Mouse (Mus musculus) layer of hippocampus, adult 11-12 months (tissue): ENCODE measurements at regions not wholly inside any gene's neighbourhood (a gene's known extent, or its start where the extent isn't known, plus 50 kb on each side); places are given as distances from the start of the nearest gene placed in this dataset.
"Not testable (repeated sequence)": the region's sequence is repeated elsewhere in the genome, so short reads cannot be mapped to it uniquely, and the experiment has no call there.

Experiments used
- DNase-seq: peaks from one replicate; pipeline ENCODE4 v3.0.0; 2022; ENCODE audit warnings: low spot score

DNA sequence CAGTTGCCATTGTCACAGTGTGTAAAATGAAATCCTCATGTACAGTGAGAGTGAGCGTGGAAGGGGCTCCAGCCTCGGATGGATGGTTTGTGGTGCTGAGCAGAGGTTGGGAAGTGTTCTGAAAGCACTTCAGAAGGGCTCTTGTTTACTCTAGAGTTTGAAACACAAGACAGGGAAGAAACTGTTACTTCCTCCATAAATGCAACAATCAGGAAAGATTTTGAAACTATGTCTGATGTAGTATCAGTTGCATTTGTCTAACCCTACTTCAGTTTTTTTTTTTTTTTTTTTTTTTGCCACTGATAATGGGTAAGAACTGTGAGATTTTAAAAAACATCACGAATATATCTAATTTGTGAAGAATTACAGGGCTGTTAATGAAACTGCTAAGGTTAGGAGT lies 281.5 kb downstream of the Hace1 start:
- no peak for DNase-seq

DNA sequence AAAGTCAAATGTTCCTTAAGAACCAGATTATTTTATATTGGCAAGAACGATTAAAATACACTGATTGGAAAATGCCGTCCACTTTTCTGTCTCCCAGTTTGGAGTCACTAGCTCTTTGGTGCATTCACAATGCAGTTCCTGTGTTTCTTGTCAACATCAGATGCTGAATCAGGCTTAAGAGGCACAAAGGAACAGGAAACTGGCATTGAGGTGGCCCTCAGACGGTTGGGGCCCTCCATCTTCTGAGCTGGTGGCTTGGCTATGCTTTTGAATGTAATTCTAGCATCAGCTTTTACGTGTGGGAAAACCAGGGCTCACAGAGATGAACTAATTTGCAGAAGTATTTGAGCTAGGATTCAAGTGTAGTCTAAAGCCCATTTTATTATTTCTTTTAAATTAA lies 282.3 kb downstream of the Hace1 start:
- DNase-seq: no peak

DNA sequence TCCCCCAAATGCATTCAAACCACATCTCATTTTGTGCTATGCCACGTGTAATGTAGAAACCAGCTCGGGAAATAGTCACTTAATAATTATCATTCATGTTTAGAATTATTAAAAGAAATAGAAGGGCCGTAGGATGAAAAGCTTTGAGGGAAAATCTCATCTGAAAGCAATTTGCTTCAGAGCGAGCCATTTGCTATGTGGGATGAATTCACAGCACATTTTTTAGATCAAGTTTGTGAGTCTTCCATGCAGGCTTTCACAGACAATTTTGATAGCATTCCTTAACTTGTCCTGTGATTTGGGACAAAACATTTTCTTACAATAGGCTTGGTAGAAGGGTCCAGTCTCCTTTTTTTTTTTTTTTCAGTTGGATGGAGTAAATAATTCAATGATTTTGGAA lies 283.1 kb downstream of the Hace1 start:
- DNase-seq: no peak

DNA sequence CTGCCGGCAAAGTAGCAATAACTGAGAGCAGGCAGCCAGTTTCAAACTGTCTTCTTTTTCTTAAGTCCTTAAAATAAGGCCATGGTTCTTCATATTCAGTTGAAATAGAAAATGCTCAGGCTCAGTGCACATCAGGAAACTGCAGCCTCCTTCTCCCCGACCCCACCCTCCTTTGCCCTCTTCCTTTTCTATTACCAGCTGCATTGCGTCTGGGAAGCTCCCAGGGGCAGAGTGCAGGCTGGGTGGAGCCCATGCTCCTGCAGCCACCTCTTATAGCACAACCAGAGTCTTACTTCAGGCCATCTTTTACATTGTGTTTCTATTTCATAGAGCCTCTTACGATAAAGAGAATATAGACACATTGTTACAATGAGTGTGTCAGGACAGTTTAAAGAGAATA lies 288.2 kb downstream of the Hace1 start:
- no peak for DNase-seq

DNA sequence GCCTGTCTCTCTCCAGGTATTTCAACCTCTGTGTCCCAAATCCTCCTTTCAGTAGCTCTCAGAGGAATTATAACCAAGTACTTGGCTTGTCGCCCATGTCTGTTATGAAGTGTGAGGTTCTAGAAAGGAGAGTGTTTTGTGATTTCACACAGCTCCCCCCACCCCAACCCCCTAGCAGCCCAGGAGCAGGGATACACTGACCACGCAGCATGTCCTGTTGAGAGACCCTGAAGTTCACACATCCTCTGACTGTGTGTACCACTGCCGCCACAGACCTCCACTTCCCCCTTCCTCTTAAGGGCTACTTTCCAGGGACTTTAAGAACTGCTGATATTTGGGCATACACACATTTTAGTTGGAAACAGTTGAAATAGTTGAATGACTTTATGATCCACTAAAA lies 289.2 kb downstream of the Hace1 start:
- no peak for DNase-seq

DNA sequence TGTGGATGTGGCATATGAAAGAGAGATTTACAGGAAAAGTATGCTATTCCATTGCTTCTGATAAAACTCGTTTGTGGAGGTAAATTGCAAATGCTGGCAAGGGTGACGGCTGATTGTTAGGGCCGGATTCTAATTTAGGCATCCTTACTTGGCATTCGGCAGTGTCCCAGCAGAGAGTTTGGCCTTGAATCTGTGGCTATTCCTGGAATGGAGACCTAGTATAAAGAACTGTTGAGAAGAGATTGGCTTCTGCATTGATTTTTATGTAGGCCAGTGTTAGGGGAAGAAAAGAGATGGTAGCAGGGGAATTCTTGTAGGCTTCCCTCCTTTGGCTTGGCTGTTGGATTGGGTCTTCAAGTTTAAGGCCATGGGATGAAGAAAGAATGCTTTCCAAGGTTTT lies 293.4 kb downstream of the Hace1 start:
- no peak for DNase-seq

DNA sequence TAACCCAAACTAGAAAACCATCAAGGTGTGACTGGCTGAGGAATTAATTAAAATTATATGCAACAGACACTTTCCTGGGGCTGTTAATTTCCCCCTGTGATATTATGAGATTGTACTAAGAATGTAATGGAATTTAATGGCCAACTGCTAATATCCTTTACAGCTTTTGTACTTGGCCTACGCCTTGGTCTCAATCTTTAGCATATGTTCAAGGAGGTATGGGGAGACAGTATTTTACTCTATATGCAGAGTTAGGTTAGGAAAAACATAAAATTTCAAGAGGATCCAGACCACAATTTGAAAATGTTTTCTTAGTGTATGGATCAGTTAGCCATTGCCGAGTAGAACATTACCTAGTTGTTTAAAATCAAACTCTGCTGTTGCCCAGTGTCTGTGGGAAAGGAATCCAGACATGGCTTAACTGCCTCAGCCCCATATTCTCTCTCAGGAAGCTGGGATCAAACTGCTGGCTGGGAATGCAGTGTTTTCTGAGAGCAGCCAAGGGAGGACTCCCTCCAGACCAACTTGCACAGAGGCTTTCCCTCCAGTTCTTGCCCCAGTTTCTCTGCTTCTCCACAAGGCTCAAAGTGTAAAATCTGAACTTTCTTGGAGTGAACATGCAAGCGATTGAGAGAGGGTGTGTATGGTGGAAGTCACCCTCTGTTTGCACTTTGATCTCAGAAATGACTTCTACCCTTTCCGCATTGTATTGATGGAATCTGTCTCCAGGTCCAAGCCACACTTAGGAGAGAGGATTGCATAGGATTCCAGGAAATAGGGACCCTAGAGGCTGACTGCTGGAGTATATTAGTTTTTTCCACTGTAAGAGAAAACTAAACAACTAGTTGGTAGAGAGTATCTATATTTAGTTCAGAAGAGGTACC lies 294.6 kb downstream of the Hace1 start:
- no peak for DNase-seq

DNA sequence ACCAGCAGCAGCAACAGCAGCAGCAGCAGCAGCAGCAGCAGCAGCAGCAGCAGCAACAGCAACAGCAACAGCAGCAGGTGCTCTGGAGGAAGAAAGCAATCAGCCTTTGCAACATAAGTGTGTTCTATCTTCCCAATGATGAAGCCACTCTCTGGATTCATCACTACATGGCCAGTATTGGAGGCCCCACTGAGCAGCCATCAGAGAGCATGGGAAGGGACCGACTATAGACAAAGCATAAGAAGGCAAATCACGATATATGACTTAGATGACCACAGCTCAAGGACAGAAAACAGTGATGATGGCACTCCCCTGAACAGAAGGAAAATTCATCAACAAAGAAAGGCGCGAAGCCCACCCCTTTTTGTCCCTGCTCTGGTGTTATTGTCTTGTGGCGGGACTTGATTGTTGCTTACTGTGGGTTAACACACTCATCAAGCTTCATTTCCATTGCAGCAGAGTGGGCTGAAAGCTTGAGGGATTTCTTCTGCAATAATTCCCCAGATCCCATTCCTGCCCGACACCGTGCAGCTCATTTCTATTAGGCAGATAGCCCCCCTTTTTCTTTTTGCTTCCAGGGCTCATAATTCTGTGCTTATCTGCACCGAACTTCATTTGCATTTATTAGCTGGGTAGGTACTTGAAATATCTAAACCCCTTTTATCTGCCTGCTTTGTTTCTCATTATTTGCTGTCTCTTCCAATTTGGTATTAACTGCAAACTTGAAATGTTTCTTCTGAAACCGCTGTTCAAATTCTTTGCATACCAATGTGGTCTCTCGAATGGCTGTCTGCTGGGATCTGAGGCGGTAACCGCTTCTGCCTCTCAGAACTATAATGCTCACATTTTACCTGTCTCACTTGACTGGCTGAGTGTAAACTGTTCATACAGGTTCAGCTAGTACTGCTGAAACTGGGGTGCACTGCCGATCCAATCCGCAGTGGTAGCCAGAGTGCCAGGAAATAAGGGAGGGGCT lies 296.5 kb downstream of the Hace1 start:
- DNase-seq: no peak

DNA sequence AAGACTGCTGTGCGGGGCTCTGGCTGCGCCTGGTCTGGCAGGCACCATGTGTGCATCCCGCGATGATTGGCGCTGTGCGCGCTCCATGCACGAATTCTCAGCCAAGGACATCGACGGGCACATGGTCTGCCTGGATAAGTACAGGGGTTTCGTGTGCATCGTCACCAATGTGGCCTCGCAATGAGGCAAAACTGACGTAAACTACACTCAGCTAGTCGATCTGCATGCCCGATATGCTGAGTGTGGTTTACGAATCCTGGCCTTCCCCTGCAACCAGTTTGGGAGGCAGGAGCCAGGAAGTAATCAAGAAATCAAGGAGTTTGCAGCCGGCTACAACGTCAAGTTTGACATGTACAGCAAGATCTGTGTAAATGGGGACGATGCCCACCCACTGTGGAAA lies 297.7 kb downstream of the Hace1 start:
- not testable (repeated sequence) for DNase-seq

DNA sequence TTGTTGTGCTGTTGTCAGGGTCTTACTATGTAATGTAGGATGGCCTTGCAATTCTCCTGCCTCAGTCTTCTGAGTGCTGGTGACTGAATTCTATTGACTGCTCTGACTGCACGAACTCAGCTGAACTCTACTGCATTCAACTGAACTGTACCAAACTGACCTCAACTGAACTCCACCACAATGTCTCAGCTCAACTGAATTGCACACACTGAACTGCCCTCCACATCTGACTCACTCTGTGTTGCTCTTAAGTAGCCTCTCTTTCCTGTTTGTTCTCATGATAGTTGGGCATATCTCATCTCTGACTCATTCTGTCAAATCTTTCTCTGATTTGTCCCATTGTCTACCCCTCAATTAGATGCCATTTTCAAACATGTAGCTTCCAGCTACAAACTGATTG lies 306.1 kb downstream of the Hace1 start:
- DNase-seq: no peak

DNA sequence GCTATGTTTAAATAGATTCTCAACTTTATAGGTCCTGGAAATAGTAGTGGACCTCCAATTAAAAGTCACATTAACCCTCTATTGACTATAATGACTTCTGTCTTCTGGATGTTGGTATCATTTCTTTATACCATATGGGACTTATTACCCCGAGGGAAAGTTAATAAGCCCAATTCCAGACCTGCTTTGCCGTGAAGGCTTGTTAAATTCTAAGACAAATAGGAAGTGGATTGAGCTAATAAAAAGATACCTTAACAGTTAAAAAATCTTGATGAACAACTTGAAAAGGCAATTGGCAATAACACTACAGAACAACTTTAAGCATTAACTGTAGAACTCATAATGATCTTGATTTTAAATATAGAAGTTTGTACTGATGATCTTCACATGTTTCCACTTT lies 309.0 kb downstream of the Hace1 start:
- DNase-seq: no peak

DNA sequence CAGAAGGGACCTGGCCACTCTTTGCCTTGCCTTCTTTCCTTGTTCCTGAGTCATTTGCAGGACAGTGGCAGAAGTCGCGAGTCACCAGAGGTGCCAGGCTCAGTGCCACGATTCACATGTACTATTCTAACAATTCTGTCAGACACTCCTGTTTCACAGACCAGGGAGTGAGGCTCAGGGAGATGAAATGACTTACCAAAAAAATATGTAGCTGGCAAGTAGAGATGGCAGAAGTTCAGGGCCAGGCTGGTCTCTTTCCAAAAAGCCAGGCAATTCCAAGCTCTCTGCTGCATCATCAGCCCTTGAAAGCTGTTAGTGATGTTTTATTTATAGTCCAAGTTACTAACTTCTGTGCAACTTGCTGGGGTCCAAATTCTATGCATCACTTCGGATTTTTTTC lies 311.2 kb downstream of the Hace1 start:
- peak; percentile 54 for DNase-seq

DNA sequence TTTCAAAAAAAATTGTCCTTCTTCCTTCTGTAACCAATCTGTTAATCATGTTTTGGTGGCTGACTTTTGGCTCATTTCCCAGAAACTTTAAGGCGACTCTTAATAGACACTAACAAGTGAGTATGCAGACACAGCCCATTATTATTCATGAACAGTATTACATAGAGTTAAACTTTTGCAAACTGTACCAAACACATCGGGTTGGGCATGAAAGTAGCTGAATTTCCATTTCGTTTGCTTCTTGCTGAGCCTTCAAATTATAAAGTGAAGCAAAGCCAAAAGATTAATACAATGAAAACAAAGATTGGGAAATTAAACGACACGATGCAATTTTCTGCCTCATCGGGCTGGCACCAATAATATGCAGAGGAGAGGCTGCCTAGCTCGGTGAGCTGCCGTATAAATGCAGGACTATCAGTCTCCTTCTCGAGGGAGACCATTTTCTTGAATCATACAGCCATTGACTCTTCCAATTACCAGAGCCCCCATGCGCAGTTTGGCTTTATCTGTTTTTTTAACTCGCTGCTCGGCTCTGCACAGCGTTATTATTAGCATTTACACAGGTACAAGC lies 311.8 kb downstream of the Hace1 start:
- peak; percentile 4 for DNase-seq

DNA sequence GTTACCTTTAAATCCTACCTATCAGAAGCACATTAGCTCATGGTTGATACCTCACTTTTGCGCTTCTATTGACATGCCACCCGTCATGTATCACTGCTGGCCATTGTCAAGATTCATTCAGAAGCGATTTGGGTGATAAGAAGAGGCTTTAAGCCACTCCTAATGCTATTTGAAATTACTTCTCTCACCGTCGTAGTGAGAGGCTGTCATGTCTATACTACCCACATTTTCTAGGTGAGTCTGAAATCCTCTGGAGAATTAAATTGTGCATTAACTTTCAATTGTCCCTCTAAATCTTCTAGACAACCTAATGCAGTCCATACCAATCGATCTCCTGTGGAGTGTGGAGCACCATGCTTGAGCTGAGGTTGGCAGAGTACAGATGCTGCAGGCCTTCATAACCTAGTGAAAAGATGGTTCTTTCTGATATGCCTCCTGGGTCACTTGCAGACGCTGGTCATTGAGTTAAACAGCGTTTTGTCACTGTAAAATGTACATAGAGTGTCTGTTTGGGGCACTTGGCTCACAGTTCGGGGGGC lies 312.5 kb downstream of the Hace1 start:
- no peak for DNase-seq

DNA sequence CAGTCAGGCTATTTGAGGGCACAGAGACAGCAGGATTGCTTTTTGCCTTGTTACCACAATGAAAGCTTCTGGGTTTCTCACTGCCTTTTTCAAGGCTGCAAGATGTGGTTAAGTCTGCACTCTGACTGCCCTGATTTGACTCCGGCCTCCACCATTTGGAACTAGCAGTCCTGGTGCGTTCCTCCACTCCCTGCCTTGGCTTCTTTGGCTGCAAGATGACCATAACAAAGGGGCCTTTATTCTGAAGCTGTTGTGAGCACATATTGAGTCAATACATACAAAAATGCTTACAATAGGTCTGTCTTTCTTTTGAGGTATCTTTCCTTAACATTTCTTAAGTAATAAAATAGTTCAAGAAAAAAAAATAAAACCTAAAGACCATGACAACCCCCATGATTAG lies 314.8 kb downstream of the Hace1 start:
- DNase-seq: no peak

DNA sequence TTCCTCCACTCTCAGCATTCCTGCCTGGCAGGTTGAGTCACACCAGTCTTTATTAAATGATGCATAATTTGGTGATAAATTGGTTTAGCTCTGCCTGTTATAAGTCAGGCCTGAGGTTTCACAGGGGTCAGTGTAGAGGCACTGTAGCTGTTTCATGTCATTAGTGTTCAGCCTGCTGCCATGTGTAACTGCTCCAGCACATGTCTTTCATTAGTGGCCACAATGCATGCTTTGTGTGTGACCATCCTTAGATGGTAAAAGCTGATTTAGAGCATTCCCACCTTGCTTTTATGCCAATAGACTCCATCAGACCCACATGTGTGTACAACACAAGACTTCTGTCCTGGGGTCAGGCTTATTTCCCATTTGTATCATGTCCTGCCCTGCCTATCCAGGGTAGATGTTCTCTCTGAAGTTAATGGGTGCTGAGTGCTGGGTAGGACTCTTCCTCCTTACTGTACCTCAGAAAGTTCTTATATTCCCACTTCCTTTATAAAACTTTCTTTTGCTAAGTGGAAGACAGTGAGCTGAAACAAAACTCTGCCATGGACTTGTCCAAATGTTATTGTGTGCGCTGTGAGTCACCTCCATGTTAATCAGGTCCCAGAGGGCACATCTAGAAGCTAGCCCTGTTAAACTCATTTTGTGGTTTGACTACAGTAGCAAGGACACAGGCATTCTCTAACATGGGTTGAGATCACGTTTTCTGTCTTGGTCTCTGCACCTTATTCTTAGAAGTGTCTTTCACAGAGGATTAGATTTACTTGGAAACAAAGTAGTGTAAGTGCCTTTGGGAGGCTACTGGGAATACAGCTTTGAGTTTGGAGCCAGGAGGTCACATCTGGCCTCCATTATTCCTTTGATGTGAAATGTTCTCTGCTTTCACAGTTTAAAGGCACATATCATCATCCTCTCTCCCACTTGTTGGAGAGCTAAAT lies 316.5 kb downstream of the Hace1 start:
- no peak for DNase-seq

DNA sequence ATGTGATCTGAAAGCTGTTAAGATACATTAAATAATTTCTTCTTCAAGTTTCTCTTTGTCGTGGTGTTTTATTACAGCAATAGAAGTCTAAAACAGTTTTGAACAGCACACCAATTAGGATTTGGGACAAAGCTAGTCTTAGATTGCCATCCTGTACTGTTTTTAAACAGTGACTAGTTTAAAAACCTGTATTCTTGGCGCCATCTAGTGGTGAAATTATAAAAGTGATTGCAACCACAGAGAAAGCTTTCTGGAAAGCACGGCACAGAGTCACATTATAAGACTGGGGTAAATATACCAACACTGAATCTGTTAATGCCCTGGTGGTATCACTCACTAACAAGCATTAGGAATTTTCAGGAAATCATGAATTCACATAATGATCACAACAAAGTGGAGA lies 339.3 kb downstream of the Hace1 start:
- peak; percentile 3 for DNase-seq

DNA sequence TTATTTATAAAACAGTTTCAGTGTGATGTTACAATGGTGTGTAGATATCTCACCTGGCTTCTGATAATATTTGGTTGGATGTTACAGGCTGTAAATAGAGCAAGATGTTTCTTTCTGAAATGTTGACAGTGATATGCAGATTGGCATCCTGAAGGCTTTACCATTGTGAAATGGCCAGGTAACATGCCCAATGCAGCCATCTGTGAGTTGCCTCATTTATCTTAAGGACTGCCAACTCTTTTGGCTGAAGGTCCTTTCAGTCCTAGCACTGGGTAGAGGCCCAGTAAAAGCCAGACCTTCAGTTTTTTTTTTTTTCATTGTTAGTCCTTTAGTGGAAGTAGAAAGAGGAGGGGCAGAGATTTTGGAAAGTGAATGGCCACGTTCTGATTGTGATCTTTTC lies 348.1 kb downstream of the Hace1 start:
- no peak for DNase-seq

DNA sequence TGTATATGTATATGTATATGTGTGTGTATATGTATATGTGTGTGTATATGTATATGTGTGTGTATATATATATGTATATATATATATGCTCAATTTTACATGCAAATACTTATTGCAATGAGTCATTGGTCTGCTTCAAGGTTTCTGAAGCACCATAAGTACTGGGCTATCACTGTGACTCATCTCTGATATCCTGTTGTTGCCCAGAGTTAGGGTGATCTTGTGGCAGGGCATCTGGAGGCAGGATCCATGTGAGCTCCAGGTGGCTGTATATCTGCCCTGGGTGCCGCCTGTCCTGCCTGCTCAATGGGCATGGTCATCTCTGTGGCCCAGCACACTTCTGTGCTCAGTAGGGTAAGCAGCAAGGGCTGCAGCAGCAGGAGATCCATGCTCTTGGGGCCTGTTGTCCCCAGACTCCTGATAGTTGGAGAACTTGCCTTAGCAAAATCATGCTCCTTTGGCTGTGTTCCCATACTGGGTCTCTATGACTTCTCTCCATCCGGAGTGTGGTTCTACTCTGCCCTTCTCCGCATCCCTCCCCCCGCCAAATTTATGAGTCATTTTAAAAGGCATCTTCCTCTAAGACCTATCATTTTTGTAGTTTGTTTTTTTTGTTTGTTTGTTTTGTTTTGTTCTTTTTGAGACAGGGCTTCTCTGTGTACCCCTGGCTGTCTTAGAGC lies 356.1 kb downstream of the Hace1 start:
- no peak for DNase-seq

DNA sequence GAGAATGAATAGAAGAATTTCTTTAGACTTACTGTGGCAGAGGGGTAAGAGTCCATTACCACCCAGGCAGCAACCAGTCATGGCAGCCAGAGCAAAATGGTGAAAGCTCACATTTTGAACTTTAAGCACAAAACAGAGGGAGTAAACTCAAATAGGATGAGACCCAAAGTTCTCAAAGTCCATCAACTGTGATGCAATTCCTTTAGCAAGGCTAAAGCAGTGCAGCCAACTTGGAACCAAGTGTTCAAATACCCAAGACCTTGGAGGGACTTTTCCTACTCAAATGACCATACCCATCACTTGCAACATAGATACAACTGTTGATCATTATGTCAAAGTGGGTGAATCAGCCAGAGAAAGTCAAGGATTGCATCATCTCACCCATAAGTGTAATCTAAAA lies 380.1 kb downstream of the Hace1 start:
- DNase-seq: no peak

DNA sequence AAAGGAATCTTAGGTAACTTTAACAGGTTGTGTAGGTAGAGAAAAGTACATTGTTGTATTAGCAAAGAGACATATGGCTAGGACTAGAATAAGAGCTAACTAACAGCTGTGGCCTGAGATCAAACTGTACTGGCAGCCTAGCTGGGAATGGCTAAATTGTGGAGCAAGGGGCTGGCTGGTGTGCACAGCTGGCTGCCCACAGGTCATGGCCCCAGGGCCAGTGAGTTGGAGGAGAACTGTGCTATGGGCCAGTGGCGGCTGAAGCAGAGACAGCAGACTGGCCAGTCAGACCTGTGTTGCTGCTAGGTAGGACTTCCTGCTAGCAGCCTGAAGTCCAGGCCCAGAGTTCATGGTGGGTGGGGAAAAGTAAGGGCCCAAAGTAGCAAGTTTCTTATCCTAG lies 394.6 kb downstream of the Hace1 start:
- no peak for DNase-seq
